Mouse (Mus musculus): Measurements from ENCODE around the gene 5330417C22Rik. TPM values are rescaled to one million over a fixed set of nuclear protein-coding genes. Genes with fewer than 3 reads are reported as not detected.
A peak's percentile ranks its signal among the peaks of the same experiment; 100 is the strongest.
"Not testable (repeated sequence)": the region's sequence is repeated elsewhere in the genome, so short reads cannot be mapped to it uniquely, and the experiment has no call there.

5330417C22Rik gene
- total and polyA plus RNA-seq, 3 experiments = 0.08 to 0.31 TPM; not detected in 1

DNA sequence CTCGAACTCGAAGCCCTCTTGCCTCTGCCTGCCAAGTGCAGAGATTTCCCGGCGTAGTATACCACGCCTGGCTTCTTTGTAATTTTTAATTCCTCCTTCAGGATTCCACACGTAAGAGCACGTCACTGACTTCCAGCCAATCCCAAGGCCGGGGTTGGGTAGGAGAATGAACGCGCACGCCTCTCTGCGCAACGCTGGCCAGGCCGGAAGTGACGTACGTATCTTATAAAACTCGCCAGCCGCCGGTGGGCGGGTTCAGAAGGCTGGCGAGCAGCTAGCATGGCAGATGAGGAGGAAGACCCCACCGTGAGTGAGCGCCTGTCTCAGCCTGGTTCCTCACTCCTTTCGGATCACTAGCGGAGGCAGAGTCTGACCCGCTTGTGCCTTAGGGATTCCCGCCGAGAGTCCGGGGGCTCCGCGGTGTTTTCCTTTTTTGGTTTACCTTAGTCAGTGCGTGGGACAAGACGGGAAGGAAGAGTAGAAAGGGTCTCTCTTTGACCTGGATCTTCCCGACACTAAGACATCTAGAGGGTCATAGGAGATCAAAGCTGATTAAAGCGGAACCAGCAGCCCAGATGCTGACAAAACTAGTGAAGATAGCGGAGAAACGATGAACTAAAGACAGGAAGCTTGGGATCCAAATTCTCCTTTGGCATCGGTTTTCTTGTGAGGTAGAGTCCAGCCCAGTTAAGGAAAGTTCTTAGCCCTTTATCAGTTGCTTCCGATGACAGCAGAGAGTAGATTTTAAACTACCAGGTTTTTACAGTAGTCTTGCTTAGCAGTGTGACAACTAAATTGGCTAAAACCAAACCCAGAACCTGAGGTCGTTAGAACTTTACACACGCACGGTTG lies 35.3 kb upstream of the 5330417C22Rik start, which contains the start of gene Taf13 (continued):
- TF ChIP-seq MEF2A (IDR thresholded peaks at IDR 0.05; ENCODE audit: extremely low read depth, insufficient replicate concordance, low read depth, low read length, poor library complexity, severe bottlenecking) = no peak
- TF ChIP-seq TCF12 (IDR thresholded peaks at IDR 0.05; ENCODE audit: low read depth, low read length) = peak; percentile 66
- TF ChIP-seq E2F4 (IDR thresholded peaks at IDR 0.05; ENCODE audit: borderline replicate concordance, low read depth, low read length) = no peak
- peak; percentile 65 for TF ChIP-seq ETS1 (IDR thresholded peaks at IDR 0.05; ENCODE audit: low read depth, low read length)
- 0 out of 2 replicates have a peak, but pooled peaks have one; percentile 13 for TF ChIP-seq MAFK (IDR thresholded peaks at IDR 0.05; ENCODE audit: borderline replicate concordance, low read depth, low read length)
- TF ChIP-seq BHLHE40 (IDR thresholded peaks at IDR 0.05; ENCODE audit: borderline replicate concordance, low read depth, low read length) = 0 out of 2 replicates have a peak, but pooled peaks have one; percentile 17
- TF ChIP-seq ELF1 (IDR thresholded peaks at IDR 0.05; ENCODE audit: low read depth, low read length) = peak; percentile 43
- peak; percentile 99 for TF ChIP-seq POLR2AphosphoS2 (IDR thresholded peaks at IDR 0.05; ENCODE audit: low read length)
- peak; percentile 57 for TF ChIP-seq MAX (IDR thresholded peaks at IDR 0.05; ENCODE audit: low read length)

DNA sequence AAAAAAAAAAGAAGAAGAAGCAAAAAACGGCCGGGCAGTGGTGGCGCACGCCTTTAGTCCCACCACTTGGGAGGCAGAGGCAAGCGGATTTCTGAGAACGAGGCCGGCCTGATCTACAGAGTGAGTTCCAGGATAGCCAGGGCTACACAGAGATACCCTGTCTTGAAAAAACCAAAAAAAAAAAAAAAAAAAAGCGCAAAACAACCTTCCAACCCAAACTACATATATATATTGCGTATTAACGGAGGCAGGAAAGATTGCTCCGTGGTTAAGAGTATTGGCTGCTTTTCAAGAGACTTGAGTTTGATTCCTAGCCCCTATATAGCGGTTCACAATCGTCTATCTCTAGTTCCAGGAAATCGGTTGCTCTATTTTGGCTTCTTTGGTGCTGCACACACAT lies 34.5 kb upstream of the 5330417C22Rik start:
- Histone ChIP-seq H3K27ac (ENCODE audit: control insufficient read depth, low read depth, low read length) (no peak overlapping the region), H3K9ac (ENCODE audit: control insufficient read depth, low read depth, low read length, poor library complexity, severe bottlenecking) (peak overlapping the region; percentile 31; the same call in 1 of the 2 replicates), H3K79me2 (ENCODE audit: control insufficient read depth, insufficient read depth, low read length, poor library complexity) (peaks cover 1% of the 10 kb centered on the region), H3K36me3 (ENCODE audit: control insufficient read depth in 1 of 2, insufficient read depth in 2 of 2, low read length in 2 of 2) (peaks cover 0 to 8% of the 10 kb centered on the region in 2 experiments; a peak in 2 of 4 replicates), H3K4me3 (ENCODE audit: control insufficient read depth in 1 of 2, insufficient read depth in 1 of 2, low read depth in 2 of 2, low read length in 2 of 2) (peak overlapping the region; percentile 20 to 66), H3K4me1 (ENCODE audit: control insufficient read depth in 1 of 2, insufficient read depth in 2 of 2, low read length in 2 of 2) (peaks cover 2 to 7% of the 10 kb centered on the region in 2 experiments), H3K9me3 (replicated peaks; ENCODE audit: insufficient read depth, low read length) (no peaks in the 10 kb centered on the region), H3K27me3 (ENCODE audit: control insufficient read depth in 1 of 2, insufficient read depth in 2 of 2, low read length in 2 of 2) (peaks cover 3 to 4% of the 10 kb centered on the region in 2 experiments; a peak in 3 of 4 replicates)
- DNase-seq (ENCODE audit: low read depth, low spot score) = no peak
- TF ChIP-seq UBTF (IDR thresholded peaks at IDR 0.05; ENCODE audit: borderline replicate concordance, insufficient read depth, low read depth, low read length) (no peak), MEF2A (IDR thresholded peaks at IDR 0.05; ENCODE audit: extremely low read depth, insufficient replicate concordance, low read depth, low read length, poor library complexity, severe bottlenecking) (no peak), ZNF384 (IDR thresholded peaks at IDR 0.05; ENCODE audit: low read depth, low read length) (peak; percentile 65)

DNA sequence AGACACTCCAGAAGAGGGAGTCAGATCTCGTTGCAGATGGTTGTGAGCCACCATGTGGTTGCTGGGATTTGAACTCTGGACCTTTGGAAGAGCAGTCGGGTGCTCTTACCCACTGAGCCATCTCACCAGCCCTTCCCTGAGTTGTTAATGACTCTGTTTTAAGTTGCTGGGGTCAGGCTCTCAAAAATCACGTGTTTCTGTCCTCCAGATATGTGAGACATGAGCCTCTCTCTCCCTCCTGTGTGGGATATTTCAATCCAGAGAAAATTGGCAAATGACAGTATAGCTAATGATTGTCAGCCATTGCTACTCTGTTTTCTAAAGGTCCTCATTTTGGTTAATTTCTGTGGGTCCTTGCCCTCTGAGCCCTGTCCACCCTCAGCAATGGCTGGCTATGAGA lies 33.3 kb upstream of the 5330417C22Rik start:
- H3K4me3 ChIP-seq (ENCODE audit: control insufficient read depth in 1 of 2, insufficient read depth in 1 of 2, low read depth in 2 of 2, low read length in 2 of 2); H3K27ac ChIP-seq (ENCODE audit: control insufficient read depth, low read depth, low read length); H3K9me3 ChIP-seq (replicated peaks; ENCODE audit: insufficient read depth, low read length); H3K79me2 ChIP-seq (ENCODE audit: control insufficient read depth, insufficient read depth, low read length, poor library complexity); H3K36me3 ChIP-seq (ENCODE audit: control insufficient read depth in 1 of 2, insufficient read depth in 2 of 2, low read length in 2 of 2); H3K9ac ChIP-seq (ENCODE audit: control insufficient read depth, low read depth, low read length, poor library complexity, severe bottlenecking); H3K4me1 ChIP-seq (ENCODE audit: control insufficient read depth in 1 of 2, insufficient read depth in 2 of 2, low read length in 2 of 2); DNase-seq (ENCODE audit: low read depth, low spot score); H3K27me3 ChIP-seq (ENCODE audit: control insufficient read depth in 1 of 2, insufficient read depth in 2 of 2, low read length in 2 of 2): not testable (repeated sequence)
- peak; percentile 53; the same call in 1 of the 2 replicates for TF ChIP-seq TBP (IDR thresholded peaks at IDR 0.05; ENCODE audit: low read depth, low read length)

All from MEL (cell line).